Mouse (Mus musculus): ENCODE measurements around the gene Mettl6. TPM values are rescaled to one million over a fixed set of nuclear protein-coding genes. Genes with fewer than 3 reads are reported as not detected.
A peak's percentile ranks its signal among the peaks of the same experiment; 100 is the strongest.
"Not testable (repeated sequence)": the region's sequence is repeated elsewhere in the genome, so short reads cannot be mapped to it uniquely, and the experiment has no call there.

The Mettl6 gene
- total RNA-seq, 2 experiments from 2014 or later = 35.3 to 41.7 TPM

GRCm38 (mm10) chr14:31482417-31482816, 12.4 kb downstream of the Mettl6 start:
- no peak for DNase-seq (ENCODE audit: low spot score in 2 of 2)

GRCm38 (mm10) chr14:31473297-31473696, 21.5 kb downstream of the Mettl6 start:
- DNase-seq (ENCODE audit: low spot score in 2 of 2) = no peak

- peak; percentile 47 to 76 for DNase-seq (ENCODE audit: low spot score in 2 of 2)
Measured at GRCm38 (mm10) chr14:31472451-31473061, 22.3 kb downstream of the Mettl6 start.

- DNase-seq (ENCODE audit: low spot score in 2 of 2) = no peak
Measured at GRCm38 (mm10) chr14:31469711-31470110, 25.1 kb downstream of the Mettl6 start.

DNA sequence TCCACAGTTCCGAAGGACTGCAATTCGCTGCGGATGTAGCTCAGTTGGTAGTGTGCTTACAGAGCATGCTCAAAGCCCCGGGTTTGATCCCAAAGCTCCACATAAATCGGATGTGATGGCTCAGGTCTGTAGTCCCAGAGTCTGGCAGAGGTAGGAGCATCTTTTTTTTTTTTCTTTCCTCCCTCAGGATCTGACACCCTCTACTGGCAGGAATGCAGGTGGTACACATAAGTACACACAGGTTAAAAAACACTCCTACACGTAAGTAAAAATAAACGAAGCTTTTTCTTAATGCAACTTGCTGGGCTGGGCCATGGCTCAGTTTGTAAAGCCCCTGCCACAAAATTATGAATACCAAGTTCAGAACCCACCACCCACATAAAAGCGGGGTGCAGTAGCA, 30.7 kb downstream of the Mettl6 start:
- DNase-seq (ENCODE audit: low spot score in 2 of 2) = no peak

- DNase-seq (ENCODE audit: low spot score in 2 of 2) = no peak
Measured at GRCm38 (mm10) chr14:31462886-31463285, 32.0 kb downstream of the Mettl6 start.

GRCm38 (mm10) chr14:31462226-31462625, 32.6 kb downstream of the Mettl6 start:
- not testable (repeated sequence) for DNase-seq (ENCODE audit: low spot score in 2 of 2)

- DNase-seq (ENCODE audit: low spot score in 2 of 2) = no peak
Measured at GRCm38 (mm10) chr14:31458006-31458405, 36.8 kb downstream of the Mettl6 start.

GRCm38 (mm10) chr14:31456064-31456721, 38.6 kb downstream of the Mettl6 start:
- DNase-seq (ENCODE audit: low spot score in 2 of 2) = no peak

GRCm38 (mm10) chr14:31454849-31455566, 39.8 kb downstream of the Mettl6 start:
- DNase-seq (ENCODE audit: low spot score in 2 of 2) = no peak

- not testable (repeated sequence) for DNase-seq (ENCODE audit: low spot score in 2 of 2)
Measured at GRCm38 (mm10) chr14:31453946-31454345, 40.9 kb downstream of the Mettl6 start.

GRCm38 (mm10) chr14:31448994-31449393, 45.8 kb downstream of the Mettl6 start:
- DNase-seq (ENCODE audit: low spot score in 2 of 2) = no peak

DNA sequence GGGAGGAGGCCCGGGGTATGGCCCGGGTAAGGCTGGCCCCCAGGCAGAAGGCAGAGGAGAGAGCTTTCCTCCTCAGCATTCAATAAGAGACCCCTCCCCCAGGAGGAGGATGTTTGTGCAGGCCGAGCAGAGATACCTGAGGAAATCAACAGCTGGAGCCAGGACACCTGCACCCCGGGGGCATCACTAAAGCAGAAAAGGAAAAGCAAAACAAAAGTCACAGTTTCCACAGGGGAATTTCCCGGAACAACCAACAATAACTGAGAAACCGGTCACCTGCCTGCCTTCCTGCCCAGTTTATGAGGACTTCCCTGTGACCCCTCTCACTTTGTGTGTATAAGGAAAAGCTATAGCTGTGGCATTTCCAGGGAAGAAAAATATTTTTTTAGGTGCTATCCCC, 51.2 kb downstream of the Mettl6 start:
- no peak for DNase-seq (ENCODE audit: low spot score in 2 of 2)

DNA sequence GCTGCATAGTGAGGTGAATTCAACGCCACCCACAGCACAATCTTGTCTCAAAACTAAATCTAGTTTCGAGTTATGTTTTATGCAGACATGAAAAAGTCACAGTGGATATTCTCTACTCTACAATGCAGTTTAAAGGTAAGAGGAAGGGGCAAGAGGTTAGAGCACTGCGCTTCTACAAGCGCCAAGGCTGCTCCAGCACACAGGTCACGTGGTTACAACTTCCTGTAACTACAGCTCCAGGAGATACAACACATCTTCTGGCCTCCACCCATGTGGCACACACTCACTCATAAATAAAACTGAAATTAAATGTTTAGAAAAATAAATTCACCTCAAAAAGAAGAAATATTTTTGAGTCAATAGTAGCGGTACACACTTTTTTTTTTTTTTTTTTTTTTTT, 54.1 kb downstream of the Mettl6 start:
- no peak for DNase-seq (ENCODE audit: low spot score in 2 of 2)

DNA sequence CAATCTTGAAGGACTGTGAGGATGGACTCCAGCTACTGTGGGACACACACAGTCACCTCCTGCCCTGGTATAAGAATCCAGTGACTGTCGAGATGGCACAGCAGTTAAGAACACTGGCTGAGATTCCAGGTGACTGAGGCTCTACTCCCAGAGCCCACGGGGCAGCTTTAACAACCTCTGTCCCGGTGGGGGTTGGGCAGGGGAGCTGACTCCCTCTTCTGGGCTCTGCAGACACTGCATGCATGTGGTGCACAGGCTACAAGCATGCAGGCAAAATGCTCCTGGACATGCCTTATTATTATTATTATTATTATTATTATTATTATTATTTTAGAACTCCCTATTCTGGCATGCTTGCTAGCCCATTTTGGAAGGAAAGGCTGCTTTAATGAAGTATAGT, 54.6 kb downstream of the Mettl6 start:
- DNase-seq (ENCODE audit: low spot score in 2 of 2) = no peak

- no peak for DNase-seq (ENCODE audit: low spot score in 2 of 2)
Measured at GRCm38 (mm10) chr14:31439279-31439678, 55.6 kb downstream of the Mettl6 start.

GRCm38 (mm10) chr14:31437826-31438529, 56.9 kb downstream of the Mettl6 start:
- peak in 1 of 2 experiments; percentile 40 for DNase-seq (ENCODE audit: low spot score in 2 of 2)

GRCm38 (mm10) chr14:31435930-31436693, 58.7 kb downstream of the Mettl6 start, which contains the start of gene Sh3bp5:
Gene Sh3bp5 (minus strand): TSS chr14:31436078.
- DNase-seq (ENCODE audit: low spot score in 2 of 2) = peak; percentile 94 to 95

GRCm38 (mm10) chr14:31435018-31435915, 59.6 kb downstream of the Mettl6 start:
- DNase-seq (ENCODE audit: low spot score in 2 of 2) = peak; percentile 25 to 40

- DNase-seq (ENCODE audit: low spot score in 2 of 2) = no peak
Measured at GRCm38 (mm10) chr14:31434426-31434825, 60.4 kb downstream of the Mettl6 start.
